Mouse (Mus musculus) midbrain, embryonic 16.5 days (tissue): Measurements from ENCODE around the gene Zmynd10. TPM values are rescaled to one million over a fixed set of nuclear protein-coding genes. Genes with fewer than 3 reads are reported as not detected.

Source experiments
- ATAC-seq: fragments of 200-750 bp; cut with Nextera tagmentation; 2 replicates; pipeline ENCODE4 v1.8.0; 2017; ENCODE audit warnings: moderate TSS enrichment
- H3K27ac ChIP-seq: fragments of 300-500 bp; sonication (generic); 2 replicates; pipeline ENCODE4 v1.5.1; 2014; ENCODE audit warnings: mild to moderate bottlenecking, low read length, mixed read lengths
- H3K27me3 ChIP-seq: fragments of 300-500 bp; sonication (generic); 2 replicates; pipeline ENCODE4 v1.6.1; 2014; ENCODE audit warnings: low read depth, low read length, mixed read lengths; ENCODE audit not compliant: control insufficient read depth, insufficient read depth
- H3K36me3 ChIP-seq: fragments of 300-500 bp; sonication (generic); 2 replicates; pipeline ENCODE4 v1.6.1; 2014; ENCODE audit warnings: mild to moderate bottlenecking, low read length, moderate library complexity, mixed read lengths; ENCODE audit not compliant: control insufficient read depth, insufficient read depth
- H3K4me1 ChIP-seq: fragments of 300-500 bp; sonication (generic); 2 replicates; pipeline ENCODE4 v1.6.1; 2014; ENCODE audit warnings: mild to moderate bottlenecking, low read length, mixed read lengths; ENCODE audit not compliant: control insufficient read depth, insufficient read depth
- H3K4me2 ChIP-seq: fragments of 300-500 bp; sonication (generic); 2 replicates; pipeline ENCODE4 v1.6.1; 2014; ENCODE audit warnings: mild to moderate bottlenecking, low read length, mixed read lengths
- H3K4me3 ChIP-seq: fragments of 300-500 bp; sonication (generic); 2 replicates; pipeline ENCODE4 v1.5.1; 2014; ENCODE audit warnings: low read depth, mild to moderate bottlenecking, low read length, moderate library complexity, mixed read lengths
- H3K9ac ChIP-seq: fragments of 300-500 bp; sonication (generic); 2 replicates; pipeline ENCODE4 v1.6.1; 2014; ENCODE audit warnings: low read depth, low read length, mixed read lengths
- H3K9me3 ChIP-seq: fragments of 300-500 bp; sonication (generic); replicated peaks from 2 replicates; pipeline ENCODE4 v1.6.1; 2014; ENCODE audit warnings: mild to moderate bottlenecking, low read length, mixed read lengths; ENCODE audit not compliant: control insufficient read depth, poor library complexity, severe bottlenecking
- WGBS: fragments of 180-500 bp; shearing (Covaris S2); extraction: QIAGEN DNeasy Blood & Tissue Kit; methylation state at CpG from one replicate; pipeline ENCODE4 v1.1.7; 2014; 5-methylcytosine and 5-hydroxymethylcytosine counted together
- polyA plus RNA-seq: library from polyadenylated mRNA; unstranded; fragments of >200 nt; fragmentation: Nextera tagmentation; extraction: Ambion mirVana; gene quantifications from 2 replicates; pipeline ENCODE4 v1.2.1, GENCODE M21; 2015

Gene Zmynd10
- polyA plus RNA-seq, 1 experiment from 2014 or later = 6.1 TPM

GRCm38 (mm10) chr9:107599433-107599832 lies 52.3 kb downstream of the Zmynd10 start:
- no peak for ATAC-seq
- Histone ChIP-seq H3K27ac (no peak overlapping the region), H3K36me3 (0 out of 2 replicates have a peak, but pooled peaks cover 2% of the 10 kb centered on the region), H3K4me2 (no peak overlapping the region), H3K4me1 (peaks cover 6% of the 10 kb centered on the region), H3K27me3 (no peaks in the 10 kb centered on the region), H3K9me3 (no peaks in the 10 kb centered on the region), H3K9ac (no peak overlapping the region), H3K4me3 (no peak overlapping the region)
- 90% methylated on average over 9 of the region's 9 CpGs for WGBS

GRCm38 (mm10) chr9:107599842-107600241 lies 52.7 kb downstream of the Zmynd10 start:
- 75% methylated on average over 14 of the region's 14 CpGs for WGBS
- H3K9me3 ChIP-seq = no peaks in the 10 kb centered on the region
- H3K27ac ChIP-seq = no peak overlapping the region
- no peak overlapping the region for H3K4me3 ChIP-seq
- H3K36me3 ChIP-seq = no peaks in the 10 kb centered on the region
- H3K4me1 ChIP-seq = peaks cover 6% of the 10 kb centered on the region
- no peak for ATAC-seq
- H3K9ac ChIP-seq = no peak overlapping the region
- no peaks in the 10 kb centered on the region for H3K27me3 ChIP-seq
- no peak overlapping the region for H3K4me2 ChIP-seq

- Histone ChIP-seq H3K4me2 (no peak overlapping the region), H3K4me1 (peaks cover 6% of the 10 kb centered on the region), H3K4me3 (no peak overlapping the region), H3K9ac (no peak overlapping the region), H3K27me3 (no peaks in the 10 kb centered on the region), H3K36me3 (no peaks in the 10 kb centered on the region), H3K9me3 (no peaks in the 10 kb centered on the region), H3K27ac (no peak overlapping the region)
- no peak for ATAC-seq
- WGBS = 79% methylated on average over 12 of the region's 12 CpGs
These were observed 53.6 kb downstream of the Zmynd10 start for GRCm38 (mm10) chr9:107600745-107601144.

Other genes starting within 250 kb of the Zmynd10 start
- gene Hemk1, start 208.9 kb upstream of the Zmynd10 start, polyA plus RNA-seq = 19.2 and 19.7 TPM in 2 replicates
- 10.2 and 11.2 TPM in 2 replicates for gene 6430571L13Rik, start 206.7 kb upstream of the Zmynd10 start, polyA plus RNA-seq
- gene Cacna2d2, start 147.7 kb upstream of the Zmynd10 start, polyA plus RNA-seq = 9.1 and 9.3 TPM in 2 replicates
- gene Tmem115, start 13.4 kb upstream of the Zmynd10 start, polyA plus RNA-seq = 45.2 and 47.2 TPM in 2 replicates
- 44.4 and 50.7 TPM in 2 replicates for gene Cyb561d2, start 5.1 kb upstream of the Zmynd10 start, polyA plus RNA-seq
- gene Nprl2, start 5.1 kb upstream of the Zmynd10 start, polyA plus RNA-seq = 76.2 and 82.2 TPM in 2 replicates
- 45.3 and 49.4 TPM in 2 replicates for gene Rassf1, start 4.3 kb downstream of the Zmynd10 start, polyA plus RNA-seq
- 123 and 127 TPM in 2 replicates for gene Tusc2, start 16.0 kb downstream of the Zmynd10 start, polyA plus RNA-seq
- gene Hyal2, start 20.6 kb downstream of the Zmynd10 start, polyA plus RNA-seq = 69.6 and 74.9 TPM in 2 replicates
- 7.2 TPM in 2 replicates for gene Hyal1, start 29.6 kb downstream of the Zmynd10 start, polyA plus RNA-seq
- 14.9 and 18.6 TPM in 2 replicates for gene Naa80, start 31.6 kb downstream of the Zmynd10 start, polyA plus RNA-seq
- gene Hyal3, start 33.5 kb downstream of the Zmynd10 start, polyA plus RNA-seq = 2.0 and 2.4 TPM in 2 replicates
- 14.6 and 15.4 TPM in 2 replicates for gene Ifrd2, start 40.3 kb downstream of the Zmynd10 start, polyA plus RNA-seq
- 3.7 and 3.9 TPM in 2 replicates for gene Sema3b, start 61.9 kb downstream of the Zmynd10 start, polyA plus RNA-seq
- gene Gnai2, start 88.1 kb downstream of the Zmynd10 start, polyA plus RNA-seq = 278 and 281 TPM in 2 replicates
- 31.1 and 34.0 TPM in 2 replicates for gene Slc38a3, start 122.2 kb downstream of the Zmynd10 start, polyA plus RNA-seq
- gene Gnat1, start 132.4 kb downstream of the Zmynd10 start, polyA plus RNA-seq = 1.6 and 2.2 TPM in 2 replicates
- gene Sema3f, start 163.2 kb downstream of the Zmynd10 start, polyA plus RNA-seq = 16.6 and 19.2 TPM in 2 replicates
- 239 and 270 TPM in 2 replicates for gene Rbm5, start 223.7 kb downstream of the Zmynd10 start, polyA plus RNA-seq